Mouse (Mus musculus): ENCODE measurements at regions not wholly inside any gene's neighbourhood (a gene's known extent, or its start where the extent isn't known, plus 50 kb on each side); places are given as distances from the start of the nearest gene placed in this dataset.

- in situ Hi-C loops (cut with MboI, MseI): loop anchor here in 1 of 2 experiments (10.0 kb wide), 1 partner anchor 1967 kb away; no protein-coding TSS in a partner anchor
Measured at GRCm38 (mm10) chr12:9258221-9258620, 228.4 kb downstream of the Ttc32 start.

- in situ Hi-C loops (cut with MboI, MseI): no loop called here
Measured at GRCm38 (mm10) chr12:9261662-9262061, 231.9 kb downstream of the Ttc32 start.

GRCm38 (mm10) chr12:9266221-9266620, 236.4 kb downstream of the Ttc32 start:
- in situ Hi-C loops (cut with MboI, MseI): no loop called here

GRCm38 (mm10) chr12:9271484-9271883, 241.7 kb downstream of the Ttc32 start:
- in situ Hi-C loops (cut with MboI, MseI): no loop called here

- in situ Hi-C loops (cut with MboI, MseI): no loop called here
Measured at GRCm38 (mm10) chr12:9274181-9274580, 244.4 kb downstream of the Ttc32 start.

GRCm38 (mm10) chr12:9275697-9276096, 245.9 kb downstream of the Ttc32 start:
- in situ Hi-C loops (cut with MboI, MseI): no loop called here

- in situ Hi-C loops (cut with MboI, MseI): no loop called here
Measured at GRCm38 (mm10) chr12:9278735-9279134, 248.9 kb downstream of the Ttc32 start.

GRCm38 (mm10) chr12:9279893-9280605, 250.3 kb downstream of the Ttc32 start:
- in situ Hi-C loops (cut with MboI, MseI): no loop called here

GRCm38 (mm10) chr12:9287271-9287670, 257.5 kb downstream of the Ttc32 start:
- in situ Hi-C loops (cut with MboI, MseI): no loop called here

GRCm38 (mm10) chr12:9292656-9293055, 262.9 kb downstream of the Ttc32 start:
- in situ Hi-C loops (cut with MboI, MseI): no loop called here

GRCm38 (mm10) chr12:9295211-9295610, 265.4 kb downstream of the Ttc32 start:
- in situ Hi-C loops (cut with MboI, MseI): loop anchor here in 1 of 2 experiments (5.0 kb wide), 1 partner anchor 238 kb away; no protein-coding TSS in a partner anchor

GRCm38 (mm10) chr12:9298848-9299655, 269.3 kb downstream of the Ttc32 start:
- in situ Hi-C loops (cut with MboI, MseI): loop anchor here in 1 of 2 experiments (5.0 kb wide), 1 partner anchor 242 kb away; no protein-coding TSS in a partner anchor

GRCm38 (mm10) chr12:9304146-9304545, 265.8 kb upstream of the Osr1 start:
- in situ Hi-C loops (cut with MboI, MseI): no loop called here

- in situ Hi-C loops (cut with MboI, MseI): no loop called here
Measured at GRCm38 (mm10) chr12:9337891-9338672, 231.8 kb upstream of the Osr1 start.

- in situ Hi-C loops (cut with MboI, MseI): no loop called here
Measured at GRCm38 (mm10) chr12:9338801-9339231, 231.1 kb upstream of the Osr1 start.

- in situ Hi-C loops (cut with MboI, MseI): no loop called here
Measured at GRCm38 (mm10) chr12:9340769-9341168, 229.1 kb upstream of the Osr1 start.

GRCm38 (mm10) chr12:9345359-9345758, 224.6 kb upstream of the Osr1 start:
- in situ Hi-C loops (cut with MboI, MseI): no loop called here

- in situ Hi-C loops (cut with MboI, MseI): no loop called here
Measured at GRCm38 (mm10) chr12:9355512-9355911, 214.4 kb upstream of the Osr1 start.

- in situ Hi-C loops (cut with MboI, MseI): no loop called here
Measured at GRCm38 (mm10) chr12:9357856-9358255, 212.1 kb upstream of the Osr1 start.

- in situ Hi-C loops (cut with MboI, MseI): no loop called here
Measured at GRCm38 (mm10) chr12:9358872-9359271, 211.0 kb upstream of the Osr1 start.

- in situ Hi-C loops (cut with MboI, MseI): no loop called here
Measured at GRCm38 (mm10) chr12:9365931-9366330, 204.0 kb upstream of the Osr1 start.

- in situ Hi-C loops (cut with MboI, MseI): no loop called here
Measured at GRCm38 (mm10) chr12:9368682-9369081, 201.2 kb upstream of the Osr1 start.

Measured in T-helper 17 cell (primary cell).